Mouse (Mus musculus): ENCODE measurements around the gene Fig4. TPM values are rescaled to one million over a fixed set of nuclear protein-coding genes. Genes with fewer than 3 reads are reported as not detected.

The Fig4 gene
- polyA plus RNA-seq, 1 experiment = 11.9 TPM

GRCm38 (mm10) chr10:41274871-41275270 is 28.2 kb downstream of the Fig4 start:
- Histone ChIP-seq H3ac (ENCODE audit: control insufficient read depth, insufficient read length) (no peak overlapping the region), H3K79me2 (ENCODE audit: control insufficient read depth, insufficient read depth) (no peaks in the 10 kb centered on the region)
- TF ChIP-seq MAX (IDR thresholded peaks at IDR 0.05; ENCODE audit: low read depth) = no peak
- TF ChIP-seq POLR2A (IDR thresholded peaks at IDR 0.05; ENCODE audit: insufficient read length, low read depth) = no peak

GRCm38 (mm10) chr10:41271860-41272259 is 31.2 kb downstream of the Fig4 start:
- TF ChIP-seq E2F4 (IDR thresholded peaks at IDR 0.05; ENCODE audit: insufficient read depth) (no peak), MYOD1 (IDR thresholded peaks at IDR 0.05; ENCODE audit: control insufficient read depth in 1 of 3, insufficient read length in 2 of 3, low read depth in 2 of 3) (no peak), POLR2A (IDR thresholded peaks at IDR 0.05; ENCODE audit: insufficient read length, low read depth) (no peak), MYOG (IDR thresholded peaks at IDR 0.05; ENCODE audit: control insufficient read depth in 1 of 3, insufficient read depth in 1 of 3, insufficient read length in 2 of 3, low read depth in 2 of 3) (no peak), TCF12 (IDR thresholded peaks at IDR 0.05; ENCODE audit: insufficient read depth, poor library complexity, severe bottlenecking) (no peak), CEBPB (IDR thresholded peaks at IDR 0.05; ENCODE audit: insufficient read depth, poor library complexity, severe bottlenecking) (no peak), SRF (IDR thresholded peaks at IDR 0.05; ENCODE audit: control insufficient read depth, insufficient read length, low read depth) (no peak)
- H3K4me2 ChIP-seq (ENCODE audit: low read depth) = no peak overlapping the region
- no peaks in the 10 kb centered on the region for H3K36me3 ChIP-seq (ENCODE audit: control insufficient read depth, insufficient read depth)
- no peaks in the 10 kb centered on the region for H3K79me2 ChIP-seq (ENCODE audit: control insufficient read depth, insufficient read depth)
- H3K27me3 ChIP-seq (ENCODE audit: control insufficient read depth, insufficient read depth, insufficient read length) = no peaks in the 10 kb centered on the region
- no peak overlapping the region for H3ac ChIP-seq (ENCODE audit: control insufficient read depth, insufficient read length)
- no peak overlapping the region for H3K4me3 ChIP-seq

More at GRCm38 (mm10) chr10:41274871-41275270, 28.2 kb downstream of the Fig4 start:
- H3K27me3 ChIP-seq (ENCODE audit: control insufficient read depth, insufficient read depth, insufficient read length) = no peaks in the 10 kb centered on the region
- no peak overlapping the region for H3K4me3 ChIP-seq
- no peak overlapping the region for H3K4me2 ChIP-seq (ENCODE audit: low read depth)
- no peaks in the 10 kb centered on the region for H3K36me3 ChIP-seq (ENCODE audit: control insufficient read depth, insufficient read depth)

- Histone ChIP-seq H3K79me2 (ENCODE audit: control insufficient read depth, insufficient read depth) (no peaks in the 10 kb centered on the region), H3K27me3 (ENCODE audit: control insufficient read depth, insufficient read depth, insufficient read length) (no peaks in the 10 kb centered on the region), H3K36me3 (ENCODE audit: control insufficient read depth, insufficient read depth) (no peaks in the 10 kb centered on the region), H3ac (ENCODE audit: control insufficient read depth, insufficient read length) (no peak overlapping the region), H3K4me3 (no peak overlapping the region), H3K4me2 (ENCODE audit: low read depth) (no peak overlapping the region)
- no peak for TF ChIP-seq SRF (IDR thresholded peaks at IDR 0.05; ENCODE audit: control insufficient read depth, insufficient read length, low read depth)
- no peak for TF ChIP-seq TCF12 (IDR thresholded peaks at IDR 0.05; ENCODE audit: insufficient read depth, poor library complexity, severe bottlenecking)
Measured at GRCm38 (mm10) chr10:41261889-41262288, 41.2 kb downstream of the Fig4 start.

GRCm38 (mm10) chr10:41261218-41261617 is 41.8 kb downstream of the Fig4 start:
- no peaks in the 10 kb centered on the region for H3K79me2 ChIP-seq (ENCODE audit: control insufficient read depth, insufficient read depth)
- no peak overlapping the region for H3K4me3 ChIP-seq
- peaks cover 3% of the 10 kb centered on the region for H3K36me3 ChIP-seq (ENCODE audit: control insufficient read depth, insufficient read depth)
- H3ac ChIP-seq (ENCODE audit: control insufficient read depth, insufficient read length) = no peak overlapping the region
- no peak overlapping the region for H3K4me2 ChIP-seq (ENCODE audit: low read depth)
- H3K27me3 ChIP-seq (ENCODE audit: control insufficient read depth, insufficient read depth, insufficient read length) = no peaks in the 10 kb centered on the region
- TF ChIP-seq TCF3 (IDR thresholded peaks at IDR 0.05; ENCODE audit: insufficient read length, low read depth) (no peak), CEBPB (IDR thresholded peaks at IDR 0.05; ENCODE audit: insufficient read depth, poor library complexity, severe bottlenecking) (no peak), REST (IDR thresholded peaks at IDR 0.05; ENCODE audit: insufficient read depth, insufficient read length) (no peak), USF1 (IDR thresholded peaks at IDR 0.05; ENCODE audit: low read depth) (no peak), MAX (IDR thresholded peaks at IDR 0.05; ENCODE audit: low read depth) (no peak), E2F4 (IDR thresholded peaks at IDR 0.05; ENCODE audit: insufficient read depth) (no peak), POLR2A (IDR thresholded peaks at IDR 0.05; ENCODE audit: insufficient read length, low read depth) (no peak), SRF (IDR thresholded peaks at IDR 0.05; ENCODE audit: control insufficient read depth, insufficient read length, low read depth) (no peak), TCF12 (IDR thresholded peaks at IDR 0.05; ENCODE audit: insufficient read depth, poor library complexity, severe bottlenecking) (no peak), MYOD1 (IDR thresholded peaks at IDR 0.05; ENCODE audit: control insufficient read depth in 1 of 3, insufficient read length in 2 of 3, low read depth in 2 of 3) (no peak), MYOG (IDR thresholded peaks at IDR 0.05; ENCODE audit: control insufficient read depth in 1 of 3, insufficient read depth in 1 of 3, insufficient read length in 2 of 3, low read depth in 2 of 3) (no peak), POLR2AphosphoS2 (IDR thresholded peaks at IDR 0.05; ENCODE audit: insufficient read length, low read depth) (no peak)

- Histone ChIP-seq H3K4me3 (no peak overlapping the region), H3K36me3 (ENCODE audit: control insufficient read depth, insufficient read depth) (peaks cover 3% of the 10 kb centered on the region), H3K27me3 (ENCODE audit: control insufficient read depth, insufficient read depth, insufficient read length) (no peaks in the 10 kb centered on the region), H3K79me2 (ENCODE audit: control insufficient read depth, insufficient read depth) (no peaks in the 10 kb centered on the region), H3ac (ENCODE audit: control insufficient read depth, insufficient read length) (no peak overlapping the region), H3K4me2 (ENCODE audit: low read depth) (no peak overlapping the region)
- TF ChIP-seq USF1 (IDR thresholded peaks at IDR 0.05; ENCODE audit: low read depth) = no peak
- no peak for TF ChIP-seq MYOD1 (IDR thresholded peaks at IDR 0.05; ENCODE audit: control insufficient read depth in 1 of 3, insufficient read length in 2 of 3, low read depth in 2 of 3)
- TF ChIP-seq TCF3 (IDR thresholded peaks at IDR 0.05; ENCODE audit: insufficient read length, low read depth) = no peak
- TF ChIP-seq MAX (IDR thresholded peaks at IDR 0.05; ENCODE audit: low read depth) = no peak
- TF ChIP-seq MYOG (IDR thresholded peaks at IDR 0.05; ENCODE audit: control insufficient read depth in 1 of 3, insufficient read depth in 1 of 3, insufficient read length in 2 of 3, low read depth in 2 of 3) = no peak
Measured at GRCm38 (mm10) chr10:41260243-41261006, 42.6 kb downstream of the Fig4 start.

All from myocyte (in vitro differentiated cells).